Mouse (Mus musculus) thymus, adult 2 months (tissue): ENCODE data around the gene Apip. TPM values are rescaled to one million over a fixed set of nuclear protein-coding genes. Genes with fewer than 3 reads are reported as not detected.

Source experiments
- DNase-seq: peaks from one replicate; pipeline ENCODE4 v3.0.0; 2021
- H3K27ac ChIP-seq: fragments of 200-500 bp; 2 replicates; pipeline ENCODE4 v1.5.1; 2012; ENCODE audit warnings: low read length, control low read depth; ENCODE audit not compliant: control insufficient read depth, insufficient read depth
- H3K27me3 ChIP-seq: fragments of 200-500 bp; 2 replicates; pipeline ENCODE4 v1.6.1; 2012; ENCODE audit warnings: mild to moderate bottlenecking, low read length, moderate library complexity, mixed read lengths; ENCODE audit not compliant: control insufficient read depth, insufficient read depth
- H3K36me3 ChIP-seq: fragments of 200-500 bp; 2 replicates; pipeline ENCODE4 v1.6.1; 2012; ENCODE audit warnings: mild to moderate bottlenecking, low read length, moderate library complexity; ENCODE audit not compliant: control insufficient read depth, insufficient read depth
- H3K4me1 ChIP-seq: fragments of 200-500 bp; replicated peaks from 2 replicates; pipeline ENCODE4 v1.6.1; 2012; ENCODE audit warnings: low read length; ENCODE audit not compliant: control insufficient read depth, insufficient read depth
- H3K4me3 ChIP-seq: fragments of 200-500 bp; 2 replicates; pipeline ENCODE4 v1.5.1; 2012; ENCODE audit warnings: mild to moderate bottlenecking, low read length, control low read depth, moderate library complexity; ENCODE audit not compliant: control insufficient read depth, insufficient read depth
- CTCF ChIP-seq: fragments of 200-500 bp; IDR thresholded peaks from 2 replicates; pipeline ENCODE4 v1.5.1; 2012; ENCODE audit warnings: mild to moderate bottlenecking, control low read depth, low read length, moderate library complexity, borderline replicate concordance; ENCODE audit not compliant: control insufficient read depth, poor library complexity, insufficient read depth; ENCODE audit errors: extremely low read depth
- POLR2A ChIP-seq: fragments of 200-500 bp; IDR thresholded peaks from 2 replicates; pipeline ENCODE4 v1.6.1; 2012; ENCODE audit warnings: mild to moderate bottlenecking, low read length, control low read depth, moderate library complexity; ENCODE audit not compliant: control insufficient read depth, poor library complexity, insufficient read depth; ENCODE audit errors: extremely low read depth
- WGBS: fragments of 180-500 bp; shearing (Covaris S2); methylation state at CpG from one replicate; pipeline ENCODE4 v1.1.7; 2018; 5-methylcytosine and 5-hydroxymethylcytosine counted together
- polyA plus RNA-seq: library from polyadenylated mRNA; depleted of rRNA; stranded (reverse); fragments of >200 nt; gene quantifications from 2 replicates; pipeline ENCODE4 v1.2.3, GENCODE M21; 2012; rRNA removed

The Apip gene
- polyA plus RNA-seq, result 11.7 and 11.8 TPM in 2 replicates

DNA sequence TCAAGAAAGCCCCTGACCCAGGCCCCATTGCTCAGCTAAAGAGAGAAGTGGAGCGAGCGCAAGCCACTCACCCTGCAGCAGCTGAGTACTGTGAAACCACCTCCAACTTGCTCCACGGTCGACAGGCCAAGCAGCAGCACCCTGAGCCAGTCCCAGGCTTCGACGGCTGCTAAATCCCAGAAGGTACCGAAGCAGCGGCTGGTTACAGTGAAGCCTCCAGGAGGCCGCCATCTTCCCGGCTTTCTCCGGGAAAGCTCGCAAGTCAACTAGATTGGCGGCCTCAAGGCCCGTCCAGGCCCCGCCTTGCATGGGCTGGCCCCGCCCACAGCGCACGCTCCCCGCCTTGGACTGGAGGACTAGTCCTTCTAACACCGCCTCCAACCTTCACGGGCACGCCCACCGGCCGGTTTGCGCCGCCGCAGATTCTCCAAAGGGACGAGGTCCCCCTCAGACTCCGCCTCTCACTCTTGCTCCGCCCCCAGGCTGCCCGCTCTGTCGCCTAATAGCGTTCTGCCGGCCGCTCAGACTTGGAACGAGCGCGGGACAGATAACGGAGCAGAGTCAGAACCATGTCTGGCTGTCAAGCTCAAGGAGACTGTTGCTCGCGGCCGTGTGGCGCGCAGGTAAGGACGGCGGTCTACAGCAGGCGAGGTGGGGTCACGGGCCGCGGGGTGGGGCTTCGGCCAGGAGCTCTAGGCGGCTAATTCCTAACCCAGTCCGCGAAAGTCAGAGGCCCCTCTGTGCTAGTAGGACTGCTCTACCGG is at the start of gene Apip, which contains the start of gene Pdhx:
TSS of gene Apip (plus strand) at position 457 of the 764 bp plus-strand sequence.
TSS of gene Pdhx (minus strand) at position 295 of the 764 bp plus-strand sequence.
- no peaks in the 10 kb centered on the region for H3K36me3 ChIP-seq
- peak; percentile 100 for DNase-seq
- H3K4me3 ChIP-seq, result peak within 1 kb of the TSS; percentile 73
- H3K27ac ChIP-seq, result no peak within 1 kb of the TSS
- TF ChIP-seq CTCF (peak; percentile 39; the same call in 1 of the 2 replicates), POLR2A (peak; percentile 78; the same call in 1 of the 2 replicates)
- H3K27me3 ChIP-seq, result no peaks in the 10 kb centered on the region
- WGBS, result under 1% methylated on average over 55 of the region's 55 CpGs
- no peaks in the 10 kb centered on the region for H3K4me1 ChIP-seq

- Histone ChIP-seq H3K36me3 (peaks cover 3% of the 10 kb centered on the region; the same call in 1 of the 2 replicates), H3K4me1 (no peaks in the 10 kb centered on the region), H3K27ac (no peak overlapping the region), H3K4me3 (no peak overlapping the region), H3K27me3 (no peaks in the 10 kb centered on the region)
- DNase-seq, result no peak
- 97% methylated on average over 4 of the region's 4 CpGs for WGBS
- no peak for TF ChIP-seq CTCF
- TF ChIP-seq POLR2A, result no peak
Observed at GRCm38 (mm10) chr2:103037831-103038230, 35.6 kb upstream of the Apip start.

GRCm38 (mm10) chr2:103040896-103041295 is 32.6 kb upstream of the Apip start:
- 92% methylated on average over 8 of the region's 8 CpGs for WGBS
- DNase-seq, result no peak
- Histone ChIP-seq H3K36me3 (no peaks in the 10 kb centered on the region), H3K4me3 (no peak overlapping the region), H3K4me1 (no peaks in the 10 kb centered on the region), H3K27ac (no peak overlapping the region), H3K27me3 (no peaks in the 10 kb centered on the region)
- no peak for TF ChIP-seq CTCF
- TF ChIP-seq POLR2A, result no peak

DNA sequence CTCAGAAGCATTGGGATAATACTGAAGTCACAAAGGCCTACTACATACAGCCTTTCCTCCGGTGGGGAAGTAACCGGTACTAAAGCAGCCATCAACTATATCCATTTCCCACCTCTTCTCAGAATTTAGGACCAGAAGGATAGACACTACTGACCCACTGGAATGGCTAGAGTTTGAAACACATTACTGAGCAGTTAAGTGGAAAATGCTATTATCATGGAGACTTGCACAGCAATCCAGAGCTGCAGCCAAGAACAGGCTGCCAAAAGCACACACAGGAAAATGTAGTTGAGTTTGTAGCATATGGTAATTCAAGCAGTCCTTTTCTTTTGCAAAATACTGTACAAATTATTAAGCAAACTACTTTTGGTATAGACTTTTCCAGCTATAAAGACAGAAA is 28.2 kb upstream of the Apip start:
- no peak overlapping the region for H3K27ac ChIP-seq
- no peaks in the 10 kb centered on the region for H3K36me3 ChIP-seq
- H3K4me3 ChIP-seq, result no peak overlapping the region
- H3K4me1 ChIP-seq, result 0 out of 2 replicates have a peak, but pooled peaks cover 2% of the 10 kb centered on the region
- DNase-seq, result no peak
- WGBS, result 100% methylated on average over 2 of the region's 2 CpGs
- no peaks in the 10 kb centered on the region for H3K27me3 ChIP-seq
- TF ChIP-seq CTCF (no peak), POLR2A (no peak)

- no peak for DNase-seq
- H3K4me1 ChIP-seq, result 0 out of 2 replicates have a peak, but pooled peaks cover 2% of the 10 kb centered on the region
- H3K27me3 ChIP-seq, result no peaks in the 10 kb centered on the region
- no peak overlapping the region for H3K27ac ChIP-seq
- no peak overlapping the region for H3K4me3 ChIP-seq
- no peaks in the 10 kb centered on the region for H3K36me3 ChIP-seq
- WGBS, result 94% methylated on average over 19 of the region's 19 CpGs
- no peak for TF ChIP-seq CTCF
- no peak for TF ChIP-seq POLR2A
Observed at GRCm38 (mm10) chr2:103051937-103052893, 21.3 kb upstream of the Apip start.

DNA sequence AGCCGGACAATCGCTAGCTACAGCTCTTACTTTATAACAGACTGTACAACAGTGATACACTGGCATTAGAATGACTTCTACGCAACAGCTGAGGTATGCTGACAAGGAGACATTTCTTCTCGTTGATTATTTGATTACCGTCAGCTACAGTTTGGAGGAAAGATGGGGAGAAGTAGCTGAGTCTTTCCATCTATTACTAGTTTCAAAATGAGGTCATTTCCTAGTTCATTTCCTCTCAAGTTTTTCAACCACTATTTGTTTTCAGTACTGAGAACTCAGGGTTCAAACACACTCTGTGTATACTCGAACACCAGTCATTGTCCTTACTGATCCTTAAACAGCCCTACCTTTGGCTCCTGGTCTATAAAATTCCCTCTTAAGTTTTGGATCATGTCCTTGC is 17.7 kb upstream of the Apip start:
- Histone ChIP-seq H3K36me3 (no peaks in the 10 kb centered on the region), H3K4me3 (no peak overlapping the region), H3K4me1 (no peaks in the 10 kb centered on the region), H3K27me3 (no peaks in the 10 kb centered on the region), H3K27ac (no peak overlapping the region)
- WGBS, result 96% methylated on average over 6 of the region's 6 CpGs
- DNase-seq, result no peak
- no peak for TF ChIP-seq CTCF
- no peak for TF ChIP-seq POLR2A
